Mouse (Mus musculus) spleen, adult 2 months (tissue): ENCODE results near the gene Top1.

Experiments
- CTCF ChIP-seq: fragments of 200-500 bp; IDR thresholded peaks from 2 replicates; pipeline ENCODE4 v1.5.1; 2011; ENCODE audit warnings: mild to moderate bottlenecking, inconsistent platforms; ENCODE audit not compliant: insufficient read depth, insufficient read length, insufficient replicate concordance; ENCODE audit errors: extremely low read depth
- POLR2A ChIP-seq: fragments of 200-500 bp; IDR thresholded peaks from 2 replicates; pipeline ENCODE4 v1.6.1; 2011; ENCODE audit warnings: low read depth, low read length, inconsistent platforms

DNA sequence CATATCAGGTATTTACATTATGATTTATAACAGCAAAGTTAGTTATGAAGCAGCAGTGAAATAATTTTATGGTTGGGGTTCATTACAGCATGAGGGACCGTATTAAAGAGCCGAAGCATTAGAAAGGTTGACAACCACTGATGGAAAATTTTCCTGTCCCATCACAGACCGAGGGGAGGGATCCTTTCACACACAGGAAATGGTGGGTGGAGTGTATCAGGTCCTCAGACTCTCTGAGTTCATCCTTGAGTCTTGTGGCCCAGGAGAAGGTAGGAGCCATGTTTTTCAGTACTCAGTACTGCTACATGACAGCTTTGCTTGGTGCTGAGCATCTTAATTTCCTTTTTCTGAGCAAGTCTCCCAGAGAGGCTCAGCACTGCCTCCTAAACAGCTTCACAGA is 118.1 kb downstream of the Top1 start:
- TF ChIP-seq CTCF (no peak), POLR2A (no peak)
